Mouse (Mus musculus) c-Kit-positive CD71-negative TER-119-negative erythroid progenitor cells, embryonic 14.5 days (primary cell): ENCODE data around the gene Nat8f7.
"Not testable (repeated sequence)": the region's sequence is repeated elsewhere in the genome, so short reads cannot be mapped to it uniquely, and the experiment has no call there.

Source experiments
- DNase-seq: peaks from one replicate; pipeline ENCODE4 v3.0.0-alpha.2; 2013; ENCODE audit warnings: low read depth

The Nat8f7 gene

DNA sequence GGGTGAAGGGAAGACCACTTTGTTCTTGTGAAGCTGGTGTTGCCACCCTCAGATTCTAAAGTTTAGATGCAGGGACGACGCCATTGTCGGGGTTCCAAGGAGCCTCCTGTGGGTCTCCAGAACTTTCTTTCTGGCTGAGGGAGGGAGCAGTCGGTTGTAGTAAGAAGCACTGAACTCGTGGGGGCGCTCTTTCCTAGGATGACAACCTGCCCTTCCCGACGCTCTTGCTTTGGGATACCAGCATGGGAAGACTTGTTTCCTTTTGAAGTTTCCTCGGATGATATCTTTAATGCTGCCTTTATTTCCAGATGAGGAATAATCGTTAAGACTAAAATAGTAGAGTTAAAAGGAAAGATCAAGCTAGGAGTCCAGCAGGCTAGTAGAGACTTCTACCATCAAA lies at the start of gene Nat8f7:
TSS of gene Nat8f7 (minus strand) at position 101 of the 400 bp plus-strand sequence.
- DNase-seq = not testable (repeated sequence)

GRCm38 (mm10) chr6:85762678-85763077 lies 49.7 kb upstream of the Nat8f7 start:
- DNase-seq = not testable (repeated sequence)

- not testable (repeated sequence) for DNase-seq
These were observed 42.8 kb upstream of the Nat8f7 start for GRCm38 (mm10) chr6:85755705-85756249.

- DNase-seq = not testable (repeated sequence)
These were observed 3.4 kb downstream of the Nat8f7 start for GRCm38 (mm10) chr6:85709607-85710006.

GRCm38 (mm10) chr6:85709206-85709605 lies 3.8 kb downstream of the Nat8f7 start:
- DNase-seq = not testable (repeated sequence)

DNA sequence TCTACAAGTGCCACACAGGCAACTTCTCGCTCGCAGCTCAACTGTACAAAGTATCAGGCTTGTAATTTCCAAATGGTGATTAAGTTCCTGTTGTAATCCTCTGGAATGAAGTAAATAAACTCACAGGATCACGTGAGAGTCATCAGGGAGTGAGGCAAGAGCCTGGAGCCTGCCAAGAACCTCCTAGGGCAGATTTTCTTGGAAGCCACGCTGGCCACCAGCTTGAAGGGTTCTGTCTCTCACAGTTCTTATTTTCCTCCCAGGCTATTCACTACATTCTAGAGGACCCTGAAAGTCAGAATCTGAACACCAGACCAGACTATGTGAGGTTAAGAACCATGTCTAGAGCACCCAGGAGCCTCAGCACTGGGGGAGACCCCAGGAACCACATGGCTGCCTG lies 11.1 kb downstream of the Nat8f7 start:
- DNase-seq = not testable (repeated sequence)
